Mouse (Mus musculus) liver, embryonic 15.5 days (tissue): Measurements from ENCODE around the gene Shprh. TPM values are rescaled to one million over a fixed set of nuclear protein-coding genes. Genes with fewer than 3 reads are reported as not detected.
"Not testable (repeated sequence)": the region's sequence is repeated elsewhere in the genome, so short reads cannot be mapped to it uniquely, and the experiment has no call there.

Experiments
- ATAC-seq: fragments of 200-750 bp; cut with Nextera tagmentation; 2 replicates; pipeline ENCODE4 v1.8.0; 2017; ENCODE audit warnings: moderate number of reproducible peaks, mild to moderate bottlenecking, moderate library complexity; ENCODE audit not compliant: insufficient read depth
- H3K27ac ChIP-seq: fragments of 300-500 bp; sonication (generic); replicated peaks from 2 replicates; pipeline ENCODE4 v1.5.1; 2015; ENCODE audit warnings: mild to moderate bottlenecking, inconsistent platforms
- H3K27me3 ChIP-seq: fragments of 300-500 bp; sonication (generic); 2 replicates; pipeline ENCODE4 v1.6.1; 2015; ENCODE audit warnings: mild to moderate bottlenecking, inconsistent platforms
- H3K36me3 ChIP-seq: fragments of 300-500 bp; sonication (generic); replicated peaks from 2 replicates; pipeline ENCODE4 v1.6.1; 2015; ENCODE audit warnings: moderate library complexity, mild to moderate bottlenecking, inconsistent platforms
- H3K4me1 ChIP-seq: fragments of 300-500 bp; sonication (generic); replicated peaks from 2 replicates; pipeline ENCODE4 v1.6.1; 2015; ENCODE audit warnings: inconsistent platforms
- H3K4me2 ChIP-seq: fragments of 300-500 bp; sonication (generic); 2 replicates; pipeline ENCODE4 v1.6.1; 2015; ENCODE audit warnings: moderate library complexity, mild to moderate bottlenecking, inconsistent platforms
- H3K4me3 ChIP-seq: fragments of 300-500 bp; sonication (generic); replicated peaks from 2 replicates; pipeline ENCODE4 v1.5.1; 2015; ENCODE audit warnings: mild to moderate bottlenecking, inconsistent platforms
- H3K9ac ChIP-seq: fragments of 300-500 bp; sonication (generic); 2 replicates; pipeline ENCODE4 v1.6.1; 2015; ENCODE audit warnings: moderate library complexity, mild to moderate bottlenecking, inconsistent platforms
- H3K9me3 ChIP-seq: fragments of 300-500 bp; sonication (generic); replicated peaks from 2 replicates; pipeline ENCODE4 v1.6.1; 2016; ENCODE audit warnings: inconsistent platforms
- WGBS: fragments of 180-500 bp; shearing (Covaris S2); methylation state at CpG from one replicate; pipeline ENCODE4 v1.1.7; 2015; ENCODE audit warnings: mixed read lengths; ENCODE audit not compliant: insufficient replicate concordance; 5-methylcytosine and 5-hydroxymethylcytosine counted together
- polyA plus RNA-seq: library from polyadenylated mRNA; unstranded; fragments of >200 nt; fragmentation: Nextera tagmentation; extraction: Ambion mirVana; gene quantifications from 2 replicates; pipeline ENCODE4 v1.2.1, GENCODE M21; 2015

Gene Shprh
- polyA plus RNA-seq, 1 experiment from 2014 or later = 3.7 TPM

GRCm38 (mm10) chr10:11175801-11176482 is 26.7 kb downstream of the Shprh start:
- Histone ChIP-seq H3K4me1 (no peaks in the 10 kb centered on the region), H3K4me2 (no peak overlapping the region), H3K27me3 (no peaks in the 10 kb centered on the region), H3K4me3 (no peak overlapping the region), H3K9me3 (no peaks in the 10 kb centered on the region), H3K9ac (no peak overlapping the region), H3K27ac (no peak overlapping the region), H3K36me3 (peaks cover 50% of the 10 kb centered on the region)
- 81% methylated on average over 8 of the region's 8 CpGs for WGBS
- no peak for ATAC-seq

GRCm38 (mm10) chr10:11180077-11180476 is 30.9 kb downstream of the Shprh start:
- Histone ChIP-seq H3K9me3 (no peaks in the 10 kb centered on the region), H3K9ac (no peak overlapping the region), H3K36me3 (peaks cover 50% of the 10 kb centered on the region), H3K4me2 (no peak overlapping the region), H3K4me3 (no peak overlapping the region), H3K4me1 (no peaks in the 10 kb centered on the region), H3K27me3 (no peaks in the 10 kb centered on the region), H3K27ac (no peak overlapping the region)
- no peak for ATAC-seq
- 83% methylated on average over 5 of the region's 5 CpGs for WGBS

- Histone ChIP-seq H3K9ac (no peak overlapping the region), H3K4me1 (no peaks in the 10 kb centered on the region), H3K27me3 (no peaks in the 10 kb centered on the region), H3K4me3 (no peak overlapping the region), H3K4me2 (no peak overlapping the region), H3K9me3 (no peaks in the 10 kb centered on the region), H3K36me3 (peaks cover 44% of the 10 kb centered on the region), H3K27ac (no peak overlapping the region)
- WGBS = 73% methylated on average over 1 of the region's 1 CpGs
- ATAC-seq = no peak
These were observed 48.1 kb downstream of the Shprh start for GRCm38 (mm10) chr10:11197341-11197740.

GRCm38 (mm10) chr10:11198346-11198745 is 49.1 kb downstream of the Shprh start:
- no peaks in the 10 kb centered on the region for H3K9me3 ChIP-seq
- no peak overlapping the region for H3K27ac ChIP-seq
- H3K4me3 ChIP-seq = no peak overlapping the region
- no peak overlapping the region for H3K4me2 ChIP-seq
- no peaks in the 10 kb centered on the region for H3K4me1 ChIP-seq
- no peak for ATAC-seq
- peaks cover 49% of the 10 kb centered on the region for H3K36me3 ChIP-seq
- no peak overlapping the region for H3K9ac ChIP-seq
- H3K27me3 ChIP-seq = no peaks in the 10 kb centered on the region
- 85% methylated on average over 2 of the region's 2 CpGs for WGBS

GRCm38 (mm10) chr10:11199980-11200379 is 50.8 kb downstream of the Shprh start:
- no peak overlapping the region for H3K4me3 ChIP-seq
- no peaks in the 10 kb centered on the region for H3K9me3 ChIP-seq
- H3K4me1 ChIP-seq = no peaks in the 10 kb centered on the region
- ATAC-seq = no peak
- 72% methylated on average over 4 of the region's 4 CpGs for WGBS
- H3K36me3 ChIP-seq = peaks cover 40% of the 10 kb centered on the region
- no peaks in the 10 kb centered on the region for H3K27me3 ChIP-seq
- H3K27ac ChIP-seq = no peak overlapping the region
- H3K4me2 ChIP-seq = no peak overlapping the region
- no peak overlapping the region for H3K9ac ChIP-seq

GRCm38 (mm10) chr10:11205883-11206282 is 56.7 kb downstream of the Shprh start:
- H3K9ac ChIP-seq, H3K9me3 ChIP-seq, H3K27ac ChIP-seq, H3K27me3 ChIP-seq, H3K4me3 ChIP-seq, H3K4me2 ChIP-seq, H3K4me1 ChIP-seq: not testable (repeated sequence)
- peaks cover 37% of the 10 kb centered on the region for H3K36me3 ChIP-seq
- WGBS = 72% methylated on average over 2 of the region's 2 CpGs
- ATAC-seq = peak; percentile 73; the same call in 1 of the 2 replicates

DNA sequence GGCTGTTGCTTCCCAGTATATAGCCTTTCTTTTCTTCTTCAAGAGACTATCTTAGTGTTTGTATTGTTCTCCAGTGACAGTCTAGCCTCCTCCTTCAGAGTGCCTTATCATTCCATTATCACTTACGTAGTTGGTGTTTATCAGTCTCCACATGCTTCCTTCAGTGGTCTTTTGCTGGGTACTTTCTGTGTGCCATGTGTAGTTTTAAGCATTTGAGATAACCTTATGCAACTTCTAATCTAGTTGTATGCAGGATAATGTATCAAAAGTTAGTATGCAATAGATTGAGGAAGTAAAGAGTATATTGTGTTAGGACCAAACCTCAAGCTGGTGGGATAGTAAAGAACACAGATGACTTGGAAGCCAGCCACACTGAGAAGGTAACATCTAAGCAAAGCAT is 59.4 kb downstream of the Shprh start:
- WGBS = 21% methylated on average over 1 of the region's 1 CpGs
- Histone ChIP-seq H3K9me3 (no peaks in the 10 kb centered on the region), H3K27me3 (no peaks in the 10 kb centered on the region), H3K4me1 (no peaks in the 10 kb centered on the region), H3K9ac (no peak overlapping the region), H3K36me3 (peaks cover 40% of the 10 kb centered on the region), H3K4me3 (no peak overlapping the region), H3K27ac (no peak overlapping the region), H3K4me2 (no peak overlapping the region)
- ATAC-seq = no peak

DNA sequence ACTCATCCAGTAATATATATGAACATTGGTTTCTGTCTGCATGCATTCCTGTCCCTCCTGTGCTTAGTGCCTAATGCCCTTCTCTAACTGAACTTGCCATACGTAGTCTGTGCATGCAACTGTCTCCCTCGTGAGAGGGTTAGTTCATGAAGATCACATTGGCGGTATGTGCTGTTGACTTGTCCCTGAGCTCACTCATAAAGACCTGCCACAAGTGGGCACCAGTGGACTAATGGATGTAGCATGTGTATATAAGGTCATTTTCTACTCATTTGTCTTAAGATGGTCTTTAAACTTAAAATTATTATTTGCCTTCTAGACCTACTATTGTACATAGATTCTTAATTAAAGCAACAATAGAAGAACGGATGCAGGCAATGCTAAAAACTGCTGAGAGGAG is 62.8 kb downstream of the Shprh start:
- Histone ChIP-seq H3K9ac (no peak overlapping the region), H3K9me3 (no peaks in the 10 kb centered on the region), H3K27ac (no peak overlapping the region), H3K4me1 (no peaks in the 10 kb centered on the region), H3K27me3 (no peaks in the 10 kb centered on the region), H3K36me3 (peaks cover 46% of the 10 kb centered on the region), H3K4me3 (no peak overlapping the region), H3K4me2 (no peak overlapping the region)
- 81% methylated on average over 4 of the region's 4 CpGs for WGBS
- no peak for ATAC-seq

DNA sequence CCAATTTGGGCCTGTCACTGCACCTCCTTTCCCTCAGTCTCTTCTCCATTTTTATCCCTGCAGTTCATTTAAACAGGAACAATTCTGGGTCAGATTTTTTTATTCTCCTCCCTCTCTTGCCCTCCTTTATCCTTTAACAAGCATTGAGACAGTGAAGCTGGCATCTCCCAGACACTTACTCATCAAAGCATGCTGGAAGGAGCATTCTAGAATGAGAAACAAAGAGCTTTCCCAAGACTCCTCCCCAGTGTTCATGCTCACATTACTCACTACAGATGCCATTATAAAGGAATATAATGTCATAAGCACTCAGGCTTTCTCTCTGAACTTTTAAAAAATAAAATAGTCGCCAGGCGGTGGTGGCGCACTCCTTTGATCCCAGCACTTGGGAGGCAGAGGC is 77.2 kb downstream of the Shprh start:
- Histone ChIP-seq H3K9me3 (no peaks in the 10 kb centered on the region), H3K4me1 (no peaks in the 10 kb centered on the region), H3K27ac (no peak overlapping the region), H3K27me3 (no peaks in the 10 kb centered on the region), H3K4me3 (no peak overlapping the region), H3K4me2 (no peak overlapping the region), H3K36me3 (no peaks in the 10 kb centered on the region), H3K9ac (no peak overlapping the region)
- ATAC-seq = no peak
- WGBS = 64% methylated on average over 3 of the region's 3 CpGs

DNA sequence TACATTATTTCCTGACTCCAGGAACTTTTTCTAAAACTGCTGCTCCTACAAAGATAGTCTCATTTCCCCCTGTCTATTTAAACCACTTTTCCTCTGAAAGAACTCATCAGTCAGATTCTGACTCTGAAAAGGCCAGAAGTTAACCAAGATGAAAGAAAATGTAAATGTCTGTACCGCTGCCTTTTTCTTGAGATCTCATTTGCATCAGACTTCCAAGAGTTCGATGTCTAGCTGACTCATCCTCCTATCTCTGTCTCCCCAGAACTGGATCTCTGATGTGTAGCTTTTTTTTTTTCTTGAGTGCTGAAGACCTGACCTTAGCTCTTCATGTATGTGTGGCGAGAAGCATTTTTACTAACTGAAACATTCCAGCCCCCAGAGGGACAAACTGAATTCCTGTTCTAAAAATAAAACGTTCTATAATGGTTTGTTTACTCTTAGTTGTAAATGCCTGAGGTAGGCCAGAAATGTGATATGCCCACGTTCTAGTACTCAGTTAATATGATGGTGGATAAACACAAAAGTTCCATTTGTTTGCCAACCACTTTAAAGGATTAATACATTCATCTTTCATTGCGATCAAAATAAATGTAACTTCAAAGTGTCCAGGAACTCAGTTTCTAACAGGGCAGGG is 80.4 kb downstream of the Shprh start:
- H3K9ac ChIP-seq = no peak overlapping the region
- no peaks in the 10 kb centered on the region for H3K36me3 ChIP-seq
- H3K4me2 ChIP-seq = no peak overlapping the region
- 36% methylated on average over 6 of the region's 6 CpGs for WGBS
- H3K4me3 ChIP-seq = no peak overlapping the region
- H3K27ac ChIP-seq = no peak overlapping the region
- no peaks in the 10 kb centered on the region for H3K27me3 ChIP-seq
- no peaks in the 10 kb centered on the region for H3K4me1 ChIP-seq
- no peak for ATAC-seq
- no peaks in the 10 kb centered on the region for H3K9me3 ChIP-seq

DNA sequence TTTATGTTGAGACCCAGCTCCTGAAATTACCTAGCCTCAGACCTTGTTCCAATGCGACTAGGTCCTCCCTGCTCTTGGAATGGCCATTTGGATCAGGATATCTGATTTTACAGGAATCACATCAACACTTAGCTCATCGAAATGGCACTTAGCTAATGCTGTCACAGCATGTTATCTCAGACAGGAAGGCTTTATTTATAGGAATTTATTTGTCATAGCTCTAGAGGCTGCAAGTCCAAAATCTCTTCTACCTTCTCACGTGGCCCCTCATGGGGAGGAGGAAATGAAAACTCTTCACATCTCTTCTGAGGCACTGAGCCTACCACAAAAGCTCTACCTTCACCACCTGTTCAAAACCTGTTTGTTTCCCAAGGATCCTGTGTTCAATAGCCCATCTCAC is 84.0 kb downstream of the Shprh start:
- no peak for ATAC-seq
- Histone ChIP-seq H3K27ac (no peak overlapping the region), H3K4me1 (no peaks in the 10 kb centered on the region), H3K9ac (no peak overlapping the region), H3K36me3 (no peaks in the 10 kb centered on the region), H3K4me2 (no peak overlapping the region), H3K4me3 (no peak overlapping the region), H3K9me3 (no peaks in the 10 kb centered on the region), H3K27me3 (no peaks in the 10 kb centered on the region)
- WGBS = 39% methylated on average over 3 of the region's 3 CpGs

DNA sequence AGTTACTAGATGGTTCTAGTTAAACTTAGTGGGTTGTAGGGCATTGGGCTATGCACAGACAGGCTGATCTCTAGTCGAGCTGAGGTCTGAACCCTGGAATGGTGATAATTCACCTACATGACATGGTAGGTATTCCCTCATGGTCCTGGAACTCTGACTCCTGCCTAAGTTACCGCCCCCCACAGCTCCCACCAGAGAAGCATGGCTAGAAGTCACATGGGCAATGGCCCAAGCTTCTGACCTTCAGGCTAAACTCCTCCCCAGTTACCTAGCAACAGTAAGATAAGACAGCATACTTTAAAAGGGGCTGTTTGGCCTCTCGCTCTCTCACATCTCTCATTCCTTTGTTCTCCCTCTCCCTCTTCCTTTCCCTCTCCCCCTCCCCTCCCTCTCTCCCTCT is 93.8 kb downstream of the Shprh start:
- 59% methylated on average over 3 of the region's 3 CpGs for WGBS
- H3K9me3 ChIP-seq, H3K27me3 ChIP-seq, H3K27ac ChIP-seq, H3K4me2 ChIP-seq, H3K4me1 ChIP-seq, H3K9ac ChIP-seq, ATAC-seq, H3K4me3 ChIP-seq, H3K36me3 ChIP-seq: not testable (repeated sequence)
